Mouse (Mus musculus): ENCODE results near the gene Fn1. TPM values are rescaled to one million over a fixed set of nuclear protein-coding genes. Genes with fewer than 3 reads are reported as not detected.

The Fn1 gene
- 945 and 1,002 TPM in 2 replicates for total RNA-seq (2023)

DNA sequence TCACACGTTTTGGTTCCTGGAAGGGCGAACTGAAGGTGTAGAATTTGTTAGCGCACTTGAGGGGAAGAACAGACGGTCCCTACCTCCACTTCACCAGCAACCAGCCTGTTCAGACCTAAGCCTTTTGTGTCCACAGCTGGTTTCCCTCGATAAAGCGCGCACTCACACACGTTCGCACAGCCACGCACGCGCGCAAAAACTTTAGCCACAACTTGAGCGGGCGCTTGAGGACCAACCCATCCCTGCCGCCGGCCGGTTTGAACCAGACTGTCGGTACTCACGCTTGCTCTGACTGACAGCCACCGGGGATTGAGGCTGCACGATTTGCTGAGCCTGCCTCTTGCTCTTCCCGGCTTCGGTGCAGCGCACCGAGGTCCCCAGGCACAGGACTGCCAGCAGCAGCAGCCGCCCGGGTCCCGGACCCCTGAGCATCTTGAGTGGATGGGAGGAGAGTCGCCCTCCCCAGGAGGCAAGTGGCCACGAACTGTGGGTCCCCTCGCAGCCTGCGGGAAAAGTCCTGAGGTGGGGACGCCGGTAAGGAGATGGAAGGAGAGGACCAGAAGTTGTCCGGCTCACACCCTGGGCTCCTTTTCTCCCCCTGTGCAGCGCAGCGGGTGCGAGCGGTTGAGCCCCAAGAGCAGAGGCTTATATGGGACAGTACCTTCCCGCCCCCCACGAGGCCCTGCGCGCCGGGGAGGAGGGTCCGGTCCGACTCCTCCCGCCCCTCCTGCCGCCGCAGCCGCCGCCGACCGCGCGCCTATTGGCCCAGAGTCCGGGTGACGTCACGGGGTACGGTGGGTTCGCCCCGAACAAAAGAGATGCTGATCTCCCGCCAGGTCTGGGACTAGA, at the start of gene Fn1:
TSS of gene Fn1 (minus strand) at position 650 of the 849 bp plus-strand sequence.

DNA sequence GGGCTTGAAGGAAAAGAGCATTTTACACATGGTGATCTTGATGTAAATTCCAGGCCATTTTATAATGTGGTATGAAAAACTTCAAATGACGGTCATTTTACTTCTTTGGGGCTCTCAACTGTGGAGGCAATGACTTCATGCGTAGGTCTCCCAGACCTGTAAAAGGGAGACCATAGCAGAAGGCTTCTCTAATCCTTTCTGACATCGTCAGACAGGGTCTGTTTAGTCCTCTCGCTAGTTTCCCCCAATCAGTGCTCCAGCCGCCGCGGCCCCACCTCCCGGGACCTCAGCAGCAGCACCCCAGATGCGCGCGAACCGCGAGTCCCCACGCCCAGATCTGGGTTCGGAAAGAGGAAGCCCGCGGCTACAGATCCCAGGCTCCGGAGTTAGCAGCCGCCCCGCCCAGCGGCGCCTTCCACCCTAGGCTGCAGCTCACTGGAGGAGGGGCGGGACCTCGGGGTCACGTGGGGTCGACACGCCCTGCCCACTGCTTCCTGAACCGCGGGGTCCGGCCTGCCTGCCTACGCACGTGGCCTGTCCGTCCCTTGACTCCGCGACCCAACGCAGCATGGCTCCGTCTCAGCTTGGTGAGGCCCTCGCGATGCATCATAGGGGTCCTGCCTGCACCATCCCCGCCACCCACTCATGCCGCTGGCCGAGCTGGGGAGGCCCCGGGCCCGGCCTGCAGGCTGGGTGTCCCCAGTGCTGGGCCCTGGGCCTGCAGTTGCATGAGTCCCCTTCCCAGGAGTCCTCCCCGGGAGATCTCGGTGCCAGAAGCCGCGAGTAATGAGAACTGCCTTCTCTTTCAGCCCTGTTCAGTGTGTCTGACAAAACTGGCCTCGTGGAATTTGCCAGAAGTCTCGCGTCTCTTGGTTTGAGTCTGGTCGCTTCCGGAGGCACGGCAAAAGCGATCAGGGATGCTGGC, 96.0 kb downstream of the Fn1 start, which contains the start of gene Atic:
TSS of gene Atic (plus strand) at position 463 of the 925 bp plus-strand sequence.

Other genes with a start within 250 kb of the Fn1 start
- not detected in 2 replicates for gene Abca12, start 238.3 kb downstream of the Fn1 start, total RNA-seq (2023)
- gene Atic, start 96.0 kb downstream of the Fn1 start, total RNA-seq (2023), result 16.8 and 19.4 TPM in 2 replicates